Comparison of ENCODE assay signal across 8 mouse cellular contexts in genomic region chr6:13838677-13839344, GRCm38 (mm10). TPM values are rescaled to one million over a fixed set of nuclear protein-coding genes. Genes with fewer than 3 reads are reported as not detected.
DNase-seq lines count a peak whose midpoint lies in the region; ATAC-seq lines count a peak whose summit lies in the region.

No protein-coding gene starts in this region.

- no peaks in the 10 kb centered on the region for H3K36me3 ChIP-seq in erythroblast, embryonic 14.5 days (ENCODE audit: control insufficient read depth)
- no peaks in the 10 kb centered on the region for H3K36me3 ChIP-seq in embryonic facial prominence, embryonic 13.5 days
- no peaks in the 10 kb centered on the region for H3K36me3 ChIP-seq in heart, embryonic 10.5 days
- H3K36me3 ChIP-seq in kidney, embryonic 15.5 days = no peaks in the 10 kb centered on the region
- no peaks in the 10 kb centered on the region for H3K36me3 ChIP-seq in limb, embryonic 15.5 days
- H3K36me3 ChIP-seq in midbrain, embryonic 15.5 days (replicated peaks) = no peaks in the 10 kb centered on the region

- H3K27ac ChIP-seq in embryonic facial prominence, embryonic 13.5 days = peak overlapping the region; percentile 84
- H3K27ac ChIP-seq in heart, embryonic 10.5 days = peak overlapping the region; percentile 94
- H3K27ac ChIP-seq in kidney, embryonic 15.5 days = peak overlapping the region; percentile 68; the same call in 1 of the 2 replicates
- peak overlapping the region; percentile 84 for H3K27ac ChIP-seq in limb, embryonic 15.5 days
- peak overlapping the region; percentile 99 for H3K27ac ChIP-seq in midbrain, embryonic 15.5 days

- under 1% methylated on average over 41 of the region's 41 CpGs for WGBS in embryonic facial prominence, embryonic 13.5 days
- under 1% methylated on average over 41 of the region's 41 CpGs for WGBS in heart, embryonic 10.5 days
- WGBS in kidney, embryonic 15.5 days = under 1% methylated on average over 41 of the region's 41 CpGs
- WGBS in limb, embryonic 15.5 days = under 1% methylated on average over 41 of the region's 41 CpGs
- under 1% methylated on average over 41 of the region's 41 CpGs for WGBS in midbrain, embryonic 15.5 days

- DNase-seq in heart, embryonic 10.5 days (ENCODE audit: low spot score) = peak; percentile 83
- DNase-seq in spleen, postnatal 10 days (ENCODE audit: low spot score in 2 of 2) = peak; percentile 5 to 32

- H3K4me2 ChIP-seq in embryonic facial prominence, embryonic 13.5 days = peak overlapping the region; percentile 81
- peak overlapping the region; percentile 97 for H3K4me2 ChIP-seq in kidney, embryonic 15.5 days
- H3K4me2 ChIP-seq in limb, embryonic 15.5 days = peak overlapping the region; percentile 87
- peak overlapping the region; percentile 69 for H3K4me2 ChIP-seq in midbrain, embryonic 15.5 days

- ATAC-seq in erythroblast, adult 5-6 weeks (replicated peaks; ENCODE audit: low FRiP score, poor library complexity, severe bottlenecking) = no peak
- ATAC-seq in embryonic facial prominence, embryonic 13.5 days (ENCODE audit: insufficient number of reproducible peaks, insufficient read depth, low FRiP score, low TSS enrichment, low read depth) = peak; percentile 83
- ATAC-seq in kidney, embryonic 15.5 days (replicated peaks; ENCODE audit: low FRiP score) = peak; percentile 94
- ATAC-seq in limb, embryonic 15.5 days (ENCODE audit: insufficient number of reproducible peaks, low FRiP score, low TSS enrichment, low read depth) = peak; percentile 65
- ATAC-seq in midbrain, embryonic 15.5 days (replicated peaks) = peak; percentile 90

- peaks cover 42% of the 10 kb centered on the region for H3K27me3 ChIP-seq in erythroblast, embryonic 14.5 days (ENCODE audit: control insufficient read depth)
- H3K27me3 ChIP-seq in embryonic facial prominence, embryonic 13.5 days = no peaks in the 10 kb centered on the region
- H3K27me3 ChIP-seq in heart, embryonic 10.5 days (ENCODE audit: insufficient read depth, poor library complexity, severe bottlenecking) = no peaks in the 10 kb centered on the region; the same call in 1 of the 2 replicates
- H3K27me3 ChIP-seq in kidney, embryonic 15.5 days = peaks cover 19% of the 10 kb centered on the region
- H3K27me3 ChIP-seq in limb, embryonic 15.5 days = no peaks in the 10 kb centered on the region
- H3K27me3 ChIP-seq in midbrain, embryonic 15.5 days (replicated peaks) = no peaks in the 10 kb centered on the region

- H3K9me3 ChIP-seq in erythroblast, embryonic 14.5 days (ENCODE audit: control insufficient read depth, low read length) = no peaks in the 10 kb centered on the region
- H3K9me3 ChIP-seq in embryonic facial prominence, embryonic 13.5 days = no peaks in the 10 kb centered on the region
- H3K9me3 ChIP-seq in heart, embryonic 10.5 days = no peaks in the 10 kb centered on the region
- H3K9me3 ChIP-seq in kidney, embryonic 15.5 days (replicated peaks) = no peaks in the 10 kb centered on the region
- H3K9me3 ChIP-seq in limb, embryonic 15.5 days = no peaks in the 10 kb centered on the region
- no peaks in the 10 kb centered on the region for H3K9me3 ChIP-seq in midbrain, embryonic 15.5 days

- no peaks in the 10 kb centered on the region for H3K4me1 ChIP-seq in erythroblast, embryonic 14.5 days (ENCODE audit: control insufficient read depth)
- H3K4me1 ChIP-seq in embryonic facial prominence, embryonic 13.5 days = 0 out of 2 replicates have a peak, but pooled peaks cover 7% of the 10 kb centered on the region
- H3K4me1 ChIP-seq in heart, embryonic 10.5 days = no peaks in the 10 kb centered on the region
- H3K4me1 ChIP-seq in kidney, embryonic 15.5 days = 0 out of 2 replicates have a peak, but pooled peaks cover 2% of the 10 kb centered on the region
- H3K4me1 ChIP-seq in limb, embryonic 15.5 days = peaks cover 12% of the 10 kb centered on the region; the same call in 1 of the 2 replicates
- H3K4me1 ChIP-seq in midbrain, embryonic 15.5 days = peaks cover 10% of the 10 kb centered on the region

- H3K4me3 ChIP-seq in erythroblast, embryonic 14.5 days (replicated peaks) = peak overlapping the region; percentile 45
- H3K4me3 ChIP-seq in embryonic facial prominence, embryonic 13.5 days = peak overlapping the region; percentile 67
- peak overlapping the region; percentile 69 for H3K4me3 ChIP-seq in heart, embryonic 10.5 days
- H3K4me3 ChIP-seq in kidney, embryonic 15.5 days (replicated peaks) = peak overlapping the region; percentile 58
- peak overlapping the region; percentile 65 for H3K4me3 ChIP-seq in limb, embryonic 15.5 days
- H3K4me3 ChIP-seq in midbrain, embryonic 15.5 days = peak overlapping the region; percentile 55

- peak overlapping the region; percentile 88 for H3K9ac ChIP-seq in embryonic facial prominence, embryonic 13.5 days
- peak overlapping the region; percentile 59 for H3K9ac ChIP-seq in kidney, embryonic 15.5 days
- peak overlapping the region; percentile 76 for H3K9ac ChIP-seq in limb, embryonic 15.5 days
- H3K9ac ChIP-seq in midbrain, embryonic 15.5 days = peak overlapping the region; percentile 92

RNA-seq across cellular contexts. Expression of gene Gpr85, which starts 0.9 kb away (rescaled TPM):
- polyA plus RNA-seq in erythroblast, embryonic 14.5 days (2012) = not detected in 2 replicates
- total RNA-seq in erythroblast, adult 5-6 weeks (2015; ENCODE audit: low replicate concordance) = 0.19 TPM in 1 of 2 replicates, not detected in the other
- total RNA-seq in erythroblast, adult 5-6 weeks (2017; ENCODE audit: low replicate concordance) = not detected in 2 replicates
- 5.9 and 6.5 TPM in 2 replicates for polyA plus RNA-seq in embryonic facial prominence, embryonic 13.5 days (2015; fragmentation: Nextera tagmentation; extraction: Ambion mirVana)
- polyA plus RNA-seq in heart, embryonic 10.5 days (2016; fragmentation: Nextera tagmentation; extraction: Ambion mirVana) = 4.3 and 5.6 TPM in 2 replicates
- 1.5 and 2.7 TPM in 2 replicates for polyA plus RNA-seq in kidney, embryonic 15.5 days (2015; fragmentation: Nextera tagmentation; extraction: Ambion mirVana)
- polyA plus RNA-seq in limb, embryonic 15.5 days (2015; fragmentation: Nextera tagmentation; extraction: Ambion mirVana) = 4.0 and 6.2 TPM in 2 replicates
- 115 and 116 TPM in 2 replicates for polyA plus RNA-seq in midbrain, embryonic 15.5 days (2015; fragmentation: Nextera tagmentation; extraction: Ambion mirVana)

RNA-seq across cellular contexts. Expression of gene 2610001J05Rik, which starts 32.5 kb away (rescaled TPM):
- 1.5 and 1.7 TPM in 2 replicates for polyA plus RNA-seq in erythroblast, embryonic 14.5 days (2012)
- 9.0 and 13.1 TPM in 2 replicates for total RNA-seq in erythroblast, adult 5-6 weeks (2015; ENCODE audit: low replicate concordance)
- total RNA-seq in erythroblast, adult 5-6 weeks (2017; ENCODE audit: low replicate concordance) = 10.6 and 11.6 TPM in 2 replicates
- polyA plus RNA-seq in embryonic facial prominence, embryonic 13.5 days (2015; fragmentation: Nextera tagmentation; extraction: Ambion mirVana) = 117 and 125 TPM in 2 replicates
- 109 and 111 TPM in 2 replicates for polyA plus RNA-seq in heart, embryonic 10.5 days (2016; fragmentation: Nextera tagmentation; extraction: Ambion mirVana)
- polyA plus RNA-seq in kidney, embryonic 15.5 days (2015; fragmentation: Nextera tagmentation; extraction: Ambion mirVana) = 99.1 and 104 TPM in 2 replicates
- polyA plus RNA-seq in limb, embryonic 15.5 days (2015; fragmentation: Nextera tagmentation; extraction: Ambion mirVana) = 130 and 146 TPM in 2 replicates
- 82.9 and 92.0 TPM in 2 replicates for polyA plus RNA-seq in midbrain, embryonic 15.5 days (2015; fragmentation: Nextera tagmentation; extraction: Ambion mirVana)

Comparison
In these comparisons a context has a peak if more than half of its experiments do, and no peak if none do; other contexts are left out.
1. RNA of gene Gpr85, which starts 0.9 kb away (polyA plus RNA-seq): 115 to 116 TPM in midbrain, embryonic 15.5 days; 4.0 to 6.2 TPM in limb, embryonic 15.5 days, 5.9 to 6.5 TPM in embryonic facial prominence, embryonic 13.5 days, 4.3 to 5.6 TPM in heart, embryonic 10.5 days, 1.5 to 2.7 TPM in kidney, embryonic 15.5 days and not detected in erythroblast, embryonic 14.5 days; every median in the first group is over 10 times any median in the second.
2. RNA of gene 2610001J05Rik, which starts 32.5 kb away (polyA plus RNA-seq): 130 to 146 TPM in limb, embryonic 15.5 days, 117 to 125 TPM in embryonic facial prominence, embryonic 13.5 days, 109 to 111 TPM in heart, embryonic 10.5 days, 99.1 to 104 TPM in kidney, embryonic 15.5 days and 82.9 to 92.0 TPM in midbrain, embryonic 15.5 days; 1.5 to 1.7 TPM in erythroblast, embryonic 14.5 days; every median in the first group is over 10 times any median in the second.
3. Peak in every context shown above with its lines, with median percentiles within 50 percentile points of each other: H3K4me3 ChIP-seq, H3K27ac ChIP-seq, H3K4me2 ChIP-seq and H3K9ac ChIP-seq.